Mouse (Mus musculus): ENCODE results near the gene Sbno2.
A peak's percentile ranks its signal among the peaks of the same experiment; 100 is the strongest.

Sbno2 gene

DNA sequence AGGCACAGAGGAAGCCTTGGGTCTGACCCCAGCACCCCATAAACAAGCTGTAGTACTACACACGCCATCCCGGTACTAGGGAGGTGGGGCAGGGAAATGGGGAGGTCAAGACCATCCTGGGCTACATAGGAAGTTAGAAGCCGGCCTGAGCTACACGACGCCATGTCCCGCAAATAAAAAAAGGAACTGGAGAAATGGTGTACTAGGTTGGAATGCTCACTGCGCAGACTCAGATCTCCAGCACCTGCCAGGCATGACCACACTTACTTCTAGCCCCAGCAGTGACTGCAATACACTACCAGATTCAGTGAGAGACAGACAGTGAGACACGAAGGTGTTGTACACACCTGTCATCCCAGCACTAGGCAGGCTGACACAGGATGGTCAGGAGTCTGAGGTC is 17.9 kb downstream of the Sbno2 start:
- DNase-seq: no peak

DNA sequence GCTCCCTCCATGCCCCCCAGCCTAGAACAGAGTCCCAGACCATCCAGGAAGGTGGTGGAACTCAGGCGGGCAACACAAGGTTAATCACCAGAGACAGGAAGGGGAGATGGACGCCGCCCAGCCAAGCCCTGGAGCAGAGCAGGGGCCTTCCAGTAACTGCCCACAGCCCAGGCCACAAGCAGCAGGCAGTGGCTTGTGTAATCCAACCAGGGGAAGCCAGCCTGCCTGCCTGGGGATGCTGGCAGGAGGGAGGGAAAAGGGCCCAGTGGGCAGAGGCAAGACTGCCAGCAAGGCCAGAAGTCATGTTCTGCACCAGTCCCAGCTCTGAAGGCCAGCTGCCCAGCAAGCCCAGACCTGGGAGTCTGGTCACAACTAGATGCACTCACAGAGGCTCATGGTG is 18.5 kb downstream of the Sbno2 start:
- no peak for DNase-seq

DNA sequence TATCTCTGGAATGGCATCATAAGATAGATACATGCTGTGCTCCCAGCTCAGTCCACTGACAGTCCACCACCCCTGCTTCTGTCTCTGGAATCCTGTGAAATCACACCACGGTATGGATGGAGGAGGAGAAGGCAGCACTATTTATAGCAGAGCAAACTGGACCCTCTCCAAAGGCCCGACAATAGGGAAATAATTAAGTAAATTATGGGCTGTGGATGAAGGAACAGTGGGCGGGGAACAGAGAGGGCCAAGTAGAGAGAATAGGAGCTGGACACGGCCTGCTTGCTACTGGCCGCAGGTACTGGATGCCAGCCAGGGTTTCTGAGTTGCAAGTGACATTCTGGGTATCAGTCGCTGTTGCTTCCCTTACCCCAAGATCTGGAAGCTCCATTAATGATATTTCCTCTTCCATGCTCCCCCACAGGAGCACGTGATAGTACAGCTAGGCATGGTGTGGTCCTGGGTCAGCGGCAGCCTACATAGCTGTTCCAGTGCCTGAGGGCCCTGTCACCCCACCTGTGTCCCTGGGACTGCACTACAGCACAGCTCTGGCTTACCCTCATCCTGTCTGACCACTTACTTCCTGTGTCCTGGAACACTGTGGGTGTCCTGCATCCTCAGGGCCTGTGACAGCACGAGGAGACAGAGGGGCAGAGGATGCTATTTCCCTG is 20.4 kb downstream of the Sbno2 start:
- peak; percentile 14 for DNase-seq

DNA sequence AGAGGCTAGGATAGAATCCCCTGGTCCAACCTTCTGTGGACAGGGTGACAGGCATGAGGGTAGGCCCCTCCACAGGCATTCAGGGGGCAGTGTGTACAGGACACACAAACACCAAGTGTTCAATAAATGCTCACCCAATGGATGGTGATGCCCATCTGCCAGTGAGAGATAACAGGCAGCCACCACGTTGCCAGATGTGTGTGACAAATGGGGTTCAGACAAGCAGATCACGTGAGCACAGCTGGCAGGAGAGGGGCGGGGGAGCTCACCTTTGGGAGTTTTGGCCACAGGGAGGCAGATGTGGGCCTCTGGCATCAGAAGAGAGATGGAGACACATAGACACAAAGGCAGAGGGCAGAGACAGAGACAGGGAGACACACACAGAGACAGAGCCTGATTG is 24.3 kb downstream of the Sbno2 start:
- no peak for DNase-seq

DNA sequence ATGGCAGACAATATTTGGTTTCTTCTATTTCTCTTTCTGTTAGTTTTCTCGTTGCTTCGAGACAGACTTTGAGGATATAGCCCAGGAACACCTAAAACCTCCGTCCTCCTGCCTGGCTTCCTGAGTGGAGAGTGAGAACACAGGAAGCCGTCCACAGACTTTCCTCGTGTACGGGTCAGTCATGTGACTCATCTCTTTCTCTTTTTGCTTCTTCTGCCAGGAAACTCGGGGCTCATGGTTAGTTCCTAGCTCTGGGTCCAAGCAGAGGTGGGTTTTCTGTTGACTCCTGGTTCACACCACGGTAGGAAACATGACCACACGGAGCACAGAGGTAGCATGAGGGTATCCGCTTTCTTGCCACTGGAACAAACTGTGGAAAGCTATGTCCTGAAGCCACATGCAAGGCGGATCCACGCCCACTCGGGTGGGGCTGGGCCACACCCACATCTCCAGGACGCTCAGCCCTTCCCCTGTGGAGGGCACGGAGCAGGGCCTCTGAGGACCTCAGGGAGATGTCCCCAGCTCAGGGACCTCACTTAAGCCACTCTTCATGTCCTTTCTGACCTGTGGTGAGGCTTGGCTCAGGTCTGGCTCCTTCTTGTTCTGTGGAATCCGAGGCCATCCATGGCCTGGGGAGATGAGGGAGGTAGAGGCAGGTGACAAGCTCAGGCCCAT is 24.8 kb downstream of the Sbno2 start:
- DNase-seq: no peak

DNA sequence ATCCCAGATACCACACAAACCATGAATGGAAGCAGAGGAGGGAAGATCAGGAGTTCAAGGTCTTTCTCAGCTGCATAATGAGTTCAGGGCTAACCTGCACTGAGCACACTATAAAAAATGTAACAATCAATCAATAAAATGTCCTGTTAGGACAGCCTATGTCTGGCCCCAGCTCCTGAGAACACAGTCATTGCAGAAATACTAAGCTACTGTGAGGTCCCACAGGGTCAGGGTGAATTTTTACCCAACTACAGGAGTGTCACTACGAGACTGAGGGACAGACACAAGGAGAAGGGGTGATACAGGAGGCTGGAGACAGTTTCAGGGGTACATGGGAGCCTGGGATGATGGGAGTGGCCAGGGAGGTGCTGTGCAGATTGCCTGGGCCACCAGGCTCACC is 27.0 kb downstream of the Sbno2 start:
- DNase-seq: no peak

DNA sequence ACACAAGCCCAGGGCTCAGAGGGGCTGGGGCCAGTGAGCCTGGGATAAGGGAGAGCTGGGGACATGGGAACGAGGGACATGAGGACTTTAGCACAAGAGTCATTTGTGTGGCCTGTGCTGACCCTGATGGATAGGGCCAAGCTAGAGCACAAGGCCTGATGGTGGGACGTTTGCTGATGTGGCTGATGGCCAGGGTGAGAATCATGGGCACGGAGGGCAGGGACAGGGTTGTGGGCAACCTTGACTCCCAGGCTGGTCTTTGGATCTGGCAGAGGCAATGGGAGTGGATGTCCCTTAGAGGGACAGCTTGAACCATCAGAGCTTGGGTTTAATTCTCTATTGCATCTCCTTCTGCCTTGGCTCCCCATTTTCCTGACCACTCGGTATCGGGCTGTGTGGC is 28.1 kb downstream of the Sbno2 start:
- no peak for DNase-seq

DNA sequence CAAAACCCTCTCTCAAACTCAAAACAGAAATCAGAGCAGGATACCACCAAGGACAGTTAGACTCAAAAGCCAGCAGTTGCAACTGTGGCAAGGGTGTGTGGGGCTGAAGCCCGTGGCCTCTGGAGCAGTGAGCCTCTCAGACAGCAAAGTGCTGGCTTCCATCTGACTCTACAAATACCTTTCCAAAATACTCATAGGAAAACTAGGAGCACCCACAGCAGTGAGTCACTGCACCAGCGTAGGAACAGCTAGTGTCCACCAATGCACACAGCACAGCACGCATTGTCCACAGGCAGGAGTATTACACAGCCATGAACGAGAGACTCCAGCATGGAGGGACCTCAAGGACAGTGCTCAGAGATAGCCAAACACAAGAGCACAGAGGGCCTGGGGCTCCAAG is 29.0 kb downstream of the Sbno2 start:
- DNase-seq: no peak

DNA sequence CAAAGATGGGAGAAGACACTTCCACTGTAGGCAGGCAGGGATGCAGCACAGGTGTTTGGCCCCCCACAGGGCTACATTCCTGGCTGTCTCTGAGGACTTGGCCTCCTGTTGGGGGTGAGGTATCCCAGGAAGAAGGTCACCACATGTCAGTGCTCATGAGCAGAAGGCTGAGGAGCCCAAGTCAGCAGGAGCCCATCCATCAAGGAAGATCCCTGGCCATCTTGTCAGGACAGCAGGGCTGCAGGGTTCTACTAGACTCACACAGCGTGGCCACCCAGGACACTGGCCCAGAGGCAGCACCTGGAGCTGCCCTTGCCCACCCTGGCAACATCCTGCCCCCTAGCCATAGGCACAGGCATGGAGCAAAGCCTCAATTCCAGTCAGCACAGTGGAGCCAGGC is 29.4 kb downstream of the Sbno2 start:
- DNase-seq: no peak

DNA sequence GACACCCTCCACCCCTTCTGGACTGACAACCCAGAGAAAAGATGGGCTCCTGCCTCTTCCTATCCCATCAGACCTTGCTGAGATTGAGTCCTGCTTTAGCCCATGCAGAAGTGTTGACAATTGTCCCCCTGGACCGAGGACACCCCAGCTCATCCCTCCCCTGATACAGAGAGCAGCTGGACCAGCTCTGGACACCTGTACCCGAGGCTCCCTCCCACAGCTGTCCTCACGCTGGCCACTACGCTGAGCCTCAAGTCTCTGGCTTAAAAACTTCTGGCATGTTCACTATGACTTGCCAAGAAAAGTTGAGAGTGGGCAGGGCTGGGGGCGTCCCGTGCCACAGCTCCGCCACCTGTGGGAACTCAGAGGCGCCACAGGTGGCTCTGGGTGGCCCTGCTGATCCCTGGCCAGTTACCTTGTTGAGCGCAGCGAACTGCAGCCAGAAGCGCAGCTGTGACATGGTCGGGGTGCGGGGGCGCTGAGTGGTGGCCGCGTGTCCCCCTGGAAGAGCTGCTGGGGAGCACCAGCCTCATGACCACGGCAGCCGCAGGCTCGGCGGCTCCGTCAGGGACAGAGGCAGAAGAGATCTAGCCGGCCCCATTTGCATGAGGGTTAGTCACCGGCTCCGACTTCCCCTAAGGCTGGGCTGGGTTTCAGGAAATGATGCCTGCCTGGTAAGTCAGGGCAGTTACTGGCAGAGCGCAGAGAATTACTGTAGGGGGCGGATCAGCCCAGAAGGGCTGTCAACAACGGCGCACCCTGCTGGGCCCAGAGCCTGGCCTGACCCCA is 30.4 kb downstream of the Sbno2 start:
- DNase-seq: no peak

DNA sequence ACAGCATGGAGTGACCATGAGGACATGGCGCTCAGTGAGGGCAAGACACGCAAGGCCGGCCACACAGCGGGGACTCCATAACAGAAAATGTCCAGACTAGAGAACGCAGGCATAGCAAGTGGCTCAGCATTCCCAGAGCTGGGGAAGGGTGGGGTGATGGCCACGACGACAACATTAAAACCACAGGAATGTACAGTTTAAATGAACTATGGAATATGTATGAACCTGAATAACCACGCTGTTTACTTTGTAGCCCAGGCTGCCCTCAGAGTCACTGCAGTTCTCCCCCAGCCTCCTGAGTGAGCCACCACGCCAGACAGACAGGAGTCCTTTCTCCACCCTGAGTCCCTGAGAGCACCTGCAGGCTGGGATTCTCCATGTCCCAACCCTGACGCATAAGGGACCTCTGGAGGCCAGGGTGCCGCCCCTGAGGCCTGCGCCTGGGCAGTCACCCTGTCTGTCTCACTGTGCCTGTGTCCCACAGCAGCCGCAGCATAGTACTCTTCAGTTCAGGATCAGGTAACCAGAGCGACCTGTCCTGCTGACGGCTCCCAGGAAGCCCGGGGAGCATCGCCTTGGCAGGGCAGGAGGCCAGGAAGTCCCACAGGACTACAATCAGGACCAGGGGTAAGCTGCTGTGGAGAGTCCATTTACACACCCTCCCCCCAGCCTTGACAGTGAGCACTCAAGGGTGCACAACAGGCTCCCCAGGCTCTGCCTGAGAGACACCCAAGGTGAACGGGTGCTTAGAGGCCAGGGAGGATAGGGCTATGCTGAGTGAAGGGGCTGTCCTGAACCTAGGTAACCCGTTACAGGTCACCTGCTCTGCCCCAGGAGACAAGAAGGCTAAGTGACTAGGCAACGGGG is 32.5 kb downstream of the Sbno2 start:
- DNase-seq: no peak

DNA sequence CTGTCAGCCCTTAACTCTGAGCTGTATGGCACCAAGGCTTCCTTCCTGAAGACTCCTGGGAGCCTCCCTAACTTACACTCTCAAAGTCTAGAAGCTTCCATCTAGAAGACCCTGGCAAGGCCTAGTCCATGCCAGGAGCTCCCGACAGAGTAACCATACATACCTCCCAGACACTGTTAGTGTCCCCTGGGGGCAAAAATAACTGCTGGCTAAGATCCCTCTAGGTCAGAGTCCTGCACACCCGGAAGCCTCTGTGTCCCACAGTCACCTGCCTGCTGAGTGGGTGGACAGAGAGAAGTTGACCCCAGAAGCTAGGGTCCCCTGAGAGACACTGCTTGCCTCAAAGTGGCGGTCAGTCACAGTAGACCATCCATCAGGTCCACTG is 33.9 kb downstream of the Sbno2 start:
- DNase-seq: no peak

DNA sequence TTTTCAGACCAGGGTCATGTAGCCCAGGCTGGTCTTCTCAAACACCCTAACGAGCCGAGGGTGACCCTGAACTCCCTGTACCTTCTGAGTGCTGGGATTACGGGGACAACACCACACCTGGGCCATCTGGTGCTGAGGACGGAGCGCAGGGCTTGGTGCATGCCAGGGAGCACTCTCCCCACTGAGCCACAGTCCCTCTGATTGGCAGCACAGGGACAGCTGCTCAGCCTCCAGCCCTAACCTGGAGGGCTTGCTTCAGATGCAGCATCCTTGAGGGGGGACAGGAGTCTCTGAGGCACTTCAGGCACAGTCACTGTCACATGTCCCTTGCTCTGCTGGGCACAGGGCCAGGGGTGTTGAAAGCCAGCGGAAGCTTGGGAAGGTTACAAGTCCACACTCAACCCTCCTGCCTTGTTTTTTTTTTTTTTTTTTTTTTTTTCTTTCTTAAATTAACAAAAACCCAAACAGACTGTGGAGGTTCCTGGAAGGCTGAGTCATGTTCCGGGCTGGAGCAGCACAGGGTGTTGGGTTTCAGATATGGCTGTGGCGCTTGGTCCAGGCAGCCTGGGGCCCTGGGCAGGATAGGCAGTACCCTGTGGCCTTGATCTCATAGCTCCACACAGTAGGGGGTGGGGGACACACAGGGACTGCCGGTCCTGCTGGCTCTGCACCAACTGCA is 34.4 kb downstream of the Sbno2 start:
- DNase-seq: peak; percentile 54

DNA sequence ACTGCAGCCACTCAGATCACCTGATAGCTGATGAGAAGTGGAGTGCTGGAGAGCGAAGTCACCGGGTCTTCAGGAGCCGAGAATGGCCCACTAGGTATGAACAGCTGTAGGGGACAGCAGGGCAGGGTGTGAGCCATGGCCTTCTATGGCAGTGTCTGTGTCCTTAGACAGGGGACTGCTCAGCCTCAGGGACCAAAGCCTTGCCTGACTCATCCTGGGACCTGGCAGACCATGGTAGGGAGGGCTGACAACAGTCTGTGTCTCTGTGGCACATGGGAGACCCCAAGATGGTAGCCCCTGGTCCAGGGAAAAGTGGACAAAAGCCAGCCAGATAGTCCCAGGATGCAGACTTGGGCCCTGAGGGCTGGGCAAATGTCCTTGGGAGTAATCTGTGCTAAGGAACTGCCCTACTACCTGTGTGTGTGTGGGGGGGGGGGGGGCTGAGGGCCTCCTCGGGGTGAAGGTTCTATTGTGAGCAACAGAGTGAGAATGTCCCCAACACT is 35.4 kb downstream of the Sbno2 start:
- DNase-seq: no peak

DNA sequence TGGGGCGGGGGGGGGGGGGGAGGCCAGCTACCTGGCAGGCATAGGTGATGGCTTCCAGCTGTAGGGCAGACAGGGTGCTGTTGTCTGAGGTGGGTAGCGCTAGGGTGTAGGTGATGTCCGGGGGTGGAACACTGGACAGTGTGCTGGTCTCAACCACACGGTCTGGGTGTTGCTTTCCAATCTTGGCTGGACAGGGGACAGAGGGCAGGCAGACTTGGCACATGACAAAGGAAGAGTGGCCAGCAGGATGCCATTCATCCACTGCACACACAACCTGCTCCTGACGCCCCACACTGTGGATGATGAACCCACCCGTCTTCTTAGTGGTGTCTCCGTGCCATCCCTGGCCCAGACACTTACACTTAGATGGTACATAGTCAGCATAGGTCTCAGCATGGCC is 36.1 kb downstream of the Sbno2 start:
- DNase-seq: no peak

DNA sequence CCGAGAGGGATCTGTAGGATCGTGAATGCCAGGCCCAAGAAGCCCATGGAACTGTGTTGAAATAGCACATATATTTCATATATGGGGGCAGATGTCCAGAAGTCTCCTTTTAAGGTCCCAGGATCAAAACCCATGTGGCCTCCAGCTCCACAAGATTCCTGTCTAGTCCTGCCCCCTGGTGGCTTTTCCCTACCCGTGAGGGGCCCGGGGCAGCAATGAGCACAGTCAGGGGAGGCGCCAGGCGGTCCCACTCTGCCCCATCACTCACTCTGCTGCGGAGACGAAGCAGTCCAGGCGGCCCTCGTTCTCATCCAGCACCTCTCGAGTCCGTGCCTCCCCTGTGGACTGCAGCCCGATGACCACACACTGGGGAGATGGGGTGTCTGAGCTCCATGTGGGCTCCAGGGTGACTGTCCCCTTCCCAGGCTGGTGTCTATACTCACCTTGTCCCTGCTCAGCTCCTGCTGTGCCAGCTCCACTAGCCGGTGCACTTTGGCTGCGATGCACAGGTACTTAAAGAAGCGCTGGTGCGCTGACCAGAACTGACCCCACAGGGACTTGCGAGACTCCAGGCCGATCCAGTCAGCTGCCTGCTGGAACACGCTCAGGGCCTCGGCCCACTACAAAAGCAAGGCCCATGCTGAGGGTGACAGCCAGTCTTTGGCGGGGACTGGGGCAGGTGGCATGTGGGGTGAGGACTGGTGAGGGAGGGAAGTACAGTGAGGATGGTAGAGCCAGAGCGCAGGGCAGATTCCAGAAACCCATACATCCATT is 41.3 kb downstream of the Sbno2 start:
- DNase-seq: no peak

DNA sequence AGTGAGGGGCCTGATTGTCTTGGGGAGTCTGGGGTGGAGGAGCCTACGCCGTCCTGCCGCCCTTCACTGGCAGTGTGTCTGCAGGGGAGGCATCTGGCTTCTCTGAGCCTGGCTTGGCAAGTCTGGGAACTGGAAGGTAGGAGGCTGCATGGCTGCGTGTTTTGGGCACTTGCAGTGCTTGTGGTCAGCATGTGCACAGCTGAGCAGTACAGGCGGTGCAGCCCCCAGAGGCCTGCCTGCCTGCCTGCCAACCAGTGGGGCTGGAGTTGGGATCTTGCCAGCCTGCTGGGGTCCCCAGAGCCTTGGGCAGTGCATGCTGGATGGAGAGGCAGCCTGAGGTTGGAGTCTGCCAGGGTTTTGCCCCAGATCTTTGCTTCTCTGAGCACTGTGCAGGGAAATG is 42.3 kb downstream of the Sbno2 start:
- DNase-seq: peak; percentile 44

DNA sequence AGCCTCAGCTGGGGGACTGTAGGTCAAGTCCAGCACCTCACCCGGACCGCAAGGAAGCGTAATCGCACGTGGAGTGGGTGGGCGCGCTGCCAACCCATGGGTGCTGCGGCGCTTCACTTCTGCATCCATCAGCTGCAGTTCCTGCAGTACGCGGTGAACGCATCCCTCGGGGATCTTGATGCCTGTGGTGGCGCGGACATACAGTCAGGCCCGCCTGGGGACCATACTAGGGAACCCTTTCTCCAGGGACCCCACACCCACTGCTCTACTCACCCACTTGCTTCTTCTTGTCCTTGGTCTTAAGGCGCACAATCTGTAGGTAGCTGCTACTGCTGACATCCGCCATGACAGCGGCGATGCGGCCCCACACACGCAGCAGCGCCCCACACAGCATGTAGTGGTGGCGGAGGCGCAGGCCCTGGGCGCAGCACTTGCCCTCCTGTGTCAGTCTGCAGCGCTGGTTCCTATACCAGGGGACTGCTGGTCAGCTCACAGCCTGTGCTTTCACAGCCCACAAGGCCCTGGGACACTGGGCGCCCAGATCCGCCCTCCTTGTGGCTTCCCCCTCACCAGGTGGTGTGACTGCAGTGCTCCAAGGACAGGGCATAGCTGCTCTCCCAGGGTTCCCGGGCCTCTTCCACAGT is 47.6 kb downstream of the Sbno2 start:
- DNase-seq: peak; percentile 39

DNA sequence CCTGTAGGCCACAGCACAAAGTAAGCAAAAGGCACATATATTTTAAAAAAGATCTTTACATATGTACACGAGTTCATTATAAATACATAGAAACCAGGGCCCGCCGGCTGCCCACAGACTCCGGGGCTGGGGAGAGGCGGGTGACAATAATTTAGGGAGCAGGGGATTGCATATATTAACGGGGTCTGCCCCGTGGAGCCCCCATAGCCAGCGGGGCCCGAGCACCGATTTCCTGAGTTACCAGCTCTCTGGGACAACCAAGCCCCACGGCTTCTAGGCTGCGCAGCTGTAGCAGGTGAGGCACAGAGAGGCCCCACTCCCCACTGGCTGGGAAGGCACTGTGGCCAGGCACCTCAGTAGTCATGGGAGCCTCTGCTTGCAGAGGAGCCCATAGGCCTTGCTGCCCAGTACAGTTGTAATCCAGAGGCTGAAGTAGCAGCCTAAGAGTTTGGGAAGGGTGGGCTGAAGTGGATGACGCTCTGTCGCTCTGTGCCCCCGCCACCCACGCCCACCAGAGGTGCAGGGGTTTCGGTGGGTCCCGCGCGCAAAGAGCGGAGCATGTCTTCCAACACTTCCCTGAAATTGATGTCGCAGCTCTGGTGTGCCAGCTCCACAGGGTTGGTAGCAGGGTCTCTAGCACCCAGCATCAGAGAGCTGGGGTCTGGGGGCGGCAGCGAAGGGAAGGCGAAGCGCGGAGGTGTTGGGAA is 48.2 kb downstream of the Sbno2 start:
- DNase-seq: no peak

DNA sequence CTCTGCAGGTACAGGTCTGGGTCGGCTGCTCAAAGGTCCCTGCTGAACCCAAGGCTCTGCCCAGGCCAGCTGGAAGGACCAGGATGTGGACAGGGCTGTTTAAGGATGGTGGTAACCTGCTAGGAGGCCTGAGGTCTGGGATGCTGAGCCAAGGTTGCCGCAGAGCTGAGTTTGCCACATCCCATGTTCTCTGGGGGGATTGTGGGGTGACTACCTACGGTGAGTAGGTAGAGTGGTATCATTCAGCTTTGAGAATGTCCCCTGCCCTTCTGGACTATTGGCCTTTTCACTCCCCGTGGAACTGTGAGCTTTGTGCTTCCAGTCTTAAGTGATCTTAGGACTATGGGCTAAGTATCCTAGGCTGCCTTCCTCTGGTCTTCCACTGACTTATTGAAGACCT is 48.9 kb downstream of the Sbno2 start:
- DNase-seq: no peak
